Mouse (Mus musculus): ENCODE measurements around the gene Sult6b2. TPM values are rescaled to one million over a fixed set of nuclear protein-coding genes. Genes with fewer than 3 reads are reported as not detected.

The Sult6b2 gene
- not detected for polyA plus RNA-seq (2012; fragmentation: generic; extraction: Trizol)

DNA sequence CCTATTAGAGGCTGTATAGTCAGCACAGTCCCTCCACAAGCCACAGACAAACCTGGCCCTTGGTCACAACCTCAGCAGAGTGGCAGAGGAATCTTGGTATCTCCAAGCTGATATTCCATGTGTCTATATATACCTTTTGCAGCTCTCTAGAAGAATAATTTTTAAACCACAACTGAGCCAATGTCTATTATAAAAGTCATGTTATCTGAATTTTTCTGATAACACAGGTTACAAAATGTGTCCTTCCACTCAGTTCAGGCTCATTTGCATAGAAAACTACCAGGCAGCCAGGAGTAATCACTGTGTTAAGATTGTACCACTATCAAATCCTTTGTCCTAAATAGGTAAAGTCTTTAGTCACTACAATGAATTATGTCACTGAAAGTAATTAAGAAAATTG, at the start of gene Sult6b2:
Gene Sult6b2 (minus strand): TSS at position 101 of the 400 bp plus-strand sequence.

DNA sequence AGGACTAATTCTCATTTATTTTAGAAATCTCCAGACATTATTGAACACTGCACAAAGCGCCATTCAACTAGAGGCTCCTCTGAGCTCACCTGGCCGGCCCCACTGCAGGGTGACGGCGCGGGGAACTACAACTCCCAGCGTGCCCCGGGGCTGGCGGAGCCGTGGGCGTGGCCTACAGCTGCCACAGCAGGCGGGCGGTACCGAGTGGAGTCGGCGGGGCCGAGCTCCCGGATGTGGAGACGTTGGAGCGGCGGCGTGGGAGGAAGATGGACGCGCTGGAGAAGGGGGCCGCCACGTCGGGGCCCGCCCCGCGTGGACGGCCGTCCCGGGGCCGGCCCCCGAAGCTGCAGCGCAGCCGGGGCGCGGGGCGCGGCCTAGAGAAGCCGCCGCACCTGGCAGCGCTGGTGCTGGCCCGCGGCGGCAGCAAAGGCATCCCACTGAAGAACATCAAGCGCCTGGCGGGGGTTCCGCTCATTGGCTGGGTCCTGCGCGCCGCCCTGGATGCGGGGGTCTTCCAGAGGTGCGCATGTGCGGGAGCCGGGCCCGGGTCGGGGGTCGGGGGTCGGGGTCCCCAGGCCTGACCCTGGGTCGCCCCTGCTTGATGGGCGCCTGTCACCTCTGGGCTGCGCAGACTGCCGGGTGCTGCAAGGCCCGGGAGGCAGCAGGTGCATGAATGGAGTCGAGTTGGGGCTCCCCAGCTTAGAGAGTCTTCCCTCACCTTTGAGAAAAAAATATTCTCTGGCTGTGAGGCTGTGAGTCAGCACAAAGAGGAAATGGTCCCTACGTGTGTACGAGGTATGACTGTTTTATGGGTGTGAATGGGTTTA, 47.6 kb downstream of the Sult6b2 start, which contains the start of gene Cmas:
Gene Cmas (plus strand): TSS at position 180 of the 827 bp plus-strand sequence.

Other genes starting within 250 kb of the Sult6b2 start
- gene Kcnj8, start 232.9 kb downstream of the Sult6b2 start, polyA plus RNA-seq (2012; fragmentation: generic; extraction: Trizol): under 1 TPM in 1 of 2 experiments, not detected in 1; 0.01 TPM
- not detected for gene Abcc9, start 102.2 kb downstream of the Sult6b2 start, polyA plus RNA-seq (2012; fragmentation: generic; extraction: Trizol)
- gene Cmas, start 47.8 kb downstream of the Sult6b2 start, polyA plus RNA-seq (2012; fragmentation: generic; extraction: Trizol): 10 to 100 TPM; 11.9 to 21.7 TPM
- not detected for gene St8sia1, start 159.9 kb upstream of the Sult6b2 start, polyA plus RNA-seq (2012; fragmentation: generic; extraction: Trizol)

All from C3H10T1/2 (cell line).